Mouse (Mus musculus): ENCODE results near the gene Cldn9.

The Cldn9 gene

DNA sequence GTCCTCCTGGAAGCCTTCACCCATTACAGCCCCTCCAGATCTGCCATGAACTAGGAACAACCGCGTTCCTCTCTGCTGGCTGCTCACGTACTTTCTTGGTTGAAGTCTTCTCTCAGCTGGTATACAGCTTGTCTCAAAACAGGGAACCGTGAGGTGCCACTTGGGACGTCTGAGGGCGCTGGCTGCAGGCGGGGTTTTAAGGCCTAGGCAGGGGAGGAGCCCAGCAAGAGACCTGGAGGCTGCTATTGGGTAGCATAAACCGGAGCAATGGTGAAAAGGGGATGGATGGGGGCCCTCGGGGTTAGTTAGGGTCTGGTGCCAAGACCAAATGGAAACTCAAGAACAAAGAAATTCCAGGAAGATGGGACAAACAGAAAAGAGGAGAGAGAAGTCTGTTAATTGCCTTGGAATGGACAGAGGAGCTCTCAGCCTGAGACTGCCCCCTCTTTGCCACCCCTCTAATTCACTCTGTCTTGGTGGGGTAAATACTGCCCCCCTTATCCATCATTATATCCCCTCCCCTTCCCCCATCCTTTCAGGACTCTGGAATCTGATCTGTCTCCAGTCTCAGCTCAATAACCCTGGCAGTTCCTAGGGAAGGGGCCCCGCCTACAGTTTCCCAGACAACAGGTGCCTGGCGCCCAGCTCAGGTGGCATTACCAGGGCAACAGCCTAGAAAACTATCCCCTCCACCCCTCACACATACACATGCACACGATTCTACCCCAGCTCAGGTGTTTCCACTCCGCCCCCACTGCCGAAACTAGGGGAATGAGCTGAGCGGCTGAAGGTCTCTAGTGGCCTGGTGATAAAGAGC is at the start of gene Cldn9:
TSS of gene Cldn9 (minus strand) at position 171 of the 817 bp plus-strand sequence.
- DNase-seq (ENCODE audit: low read depth, low spot score): no peak

DNA sequence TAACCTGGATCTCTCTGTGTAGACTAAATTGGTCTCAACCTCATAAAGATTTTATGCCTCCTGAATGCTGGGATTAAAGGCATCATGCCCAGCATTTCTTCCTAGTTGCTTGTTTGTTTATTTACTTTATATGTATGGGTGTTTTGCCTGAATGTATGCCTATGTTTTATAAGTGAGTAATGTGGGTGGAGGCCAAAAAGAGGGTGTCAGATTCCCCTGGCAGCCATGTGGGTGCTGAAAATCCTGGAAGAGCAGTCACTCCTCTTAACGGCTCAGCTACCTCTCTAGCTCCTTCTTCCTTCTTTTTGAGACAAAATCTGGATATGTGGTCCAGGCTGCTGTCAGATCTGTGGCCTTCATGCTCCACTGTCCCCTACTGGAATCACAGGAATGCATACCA is 46.6 kb upstream of the Cldn9 start:
- DNase-seq (ENCODE audit: low read depth, low spot score): no peak

DNA sequence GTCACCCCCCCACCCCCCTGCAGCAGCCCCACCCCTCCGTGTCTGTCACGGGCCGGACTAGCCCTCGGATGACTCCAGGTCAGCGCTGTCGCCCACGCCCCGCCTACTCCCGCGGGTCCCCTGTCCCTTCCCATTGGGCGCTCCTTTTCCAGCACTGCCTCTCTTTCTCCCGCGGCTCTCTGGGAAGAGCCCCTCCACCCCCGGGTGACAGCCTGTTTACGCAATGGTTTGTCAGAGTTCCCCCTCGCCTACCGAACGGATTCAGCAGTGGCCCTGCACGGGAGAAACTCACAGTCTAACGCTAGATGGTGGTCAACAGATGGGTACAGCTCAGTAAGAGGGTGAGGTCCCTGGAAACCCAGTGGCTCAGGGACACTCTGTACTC is 42.9 kb upstream of the Cldn9 start:
- DNase-seq (ENCODE audit: low read depth, low spot score): no peak

DNA sequence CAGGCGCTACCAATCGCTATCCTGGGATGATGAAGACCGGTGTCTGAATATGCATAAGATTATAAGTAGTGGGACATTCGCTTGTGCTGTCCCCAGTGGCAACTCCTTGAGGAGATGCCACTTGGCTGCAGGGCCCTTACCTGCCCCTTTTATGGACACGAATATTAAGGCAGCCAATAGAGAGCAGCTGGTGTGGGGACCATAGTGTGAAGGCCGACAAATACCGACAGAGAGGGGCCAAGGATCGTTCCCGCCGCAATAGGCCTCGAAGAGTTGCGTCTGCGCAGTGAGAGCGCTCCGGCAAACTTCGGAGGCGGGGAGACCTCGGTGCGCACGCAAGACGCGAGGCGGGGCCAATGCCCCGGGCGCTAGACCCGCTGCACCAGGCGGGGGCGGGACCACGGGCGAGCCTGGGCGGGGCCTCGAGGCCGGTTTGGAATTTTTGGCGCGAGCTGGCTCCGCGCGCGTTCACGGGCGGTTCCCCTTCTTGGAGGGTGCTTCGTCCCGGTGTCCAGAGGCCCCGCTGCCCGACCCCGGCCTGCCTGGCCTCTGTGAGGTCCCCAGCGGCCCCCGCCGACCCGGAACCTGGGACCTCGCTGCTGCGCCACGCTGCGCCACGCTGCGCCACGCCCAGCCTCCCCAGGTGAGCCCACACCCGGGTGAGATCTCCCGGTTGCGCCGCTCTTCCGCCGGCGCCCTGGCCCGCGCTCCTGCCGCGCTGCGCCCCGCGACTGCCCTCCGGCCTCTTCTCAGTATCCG is 42.4 kb upstream of the Cldn9 start, which contains the start of gene Pkmyt1:
TSS of gene Pkmyt1 (plus strand) at position 338 of the 759 bp plus-strand sequence.
- DNase-seq (ENCODE audit: low read depth, low spot score): peak; percentile 94

DNA sequence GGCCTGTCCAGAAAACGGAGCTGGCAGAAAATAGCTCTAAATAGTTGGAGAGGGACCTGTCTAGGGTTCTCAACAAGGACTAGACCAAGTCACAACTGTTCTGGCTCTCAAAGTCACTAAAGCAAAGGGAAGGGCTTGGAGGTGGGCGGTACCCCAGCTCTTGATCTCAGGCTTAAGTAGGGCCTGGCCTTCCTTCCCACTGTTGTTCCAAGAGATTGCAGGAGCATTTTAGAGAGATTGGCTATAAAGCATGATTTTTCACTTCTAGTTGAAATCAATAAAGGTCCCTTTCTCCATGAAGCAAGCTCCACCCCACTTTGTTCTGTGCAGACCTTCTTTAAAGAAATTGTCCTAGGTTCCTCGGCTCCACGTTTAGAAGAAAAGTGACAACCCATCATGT is 41.7 kb upstream of the Cldn9 start:
- DNase-seq (ENCODE audit: low read depth, low spot score): no peak

DNA sequence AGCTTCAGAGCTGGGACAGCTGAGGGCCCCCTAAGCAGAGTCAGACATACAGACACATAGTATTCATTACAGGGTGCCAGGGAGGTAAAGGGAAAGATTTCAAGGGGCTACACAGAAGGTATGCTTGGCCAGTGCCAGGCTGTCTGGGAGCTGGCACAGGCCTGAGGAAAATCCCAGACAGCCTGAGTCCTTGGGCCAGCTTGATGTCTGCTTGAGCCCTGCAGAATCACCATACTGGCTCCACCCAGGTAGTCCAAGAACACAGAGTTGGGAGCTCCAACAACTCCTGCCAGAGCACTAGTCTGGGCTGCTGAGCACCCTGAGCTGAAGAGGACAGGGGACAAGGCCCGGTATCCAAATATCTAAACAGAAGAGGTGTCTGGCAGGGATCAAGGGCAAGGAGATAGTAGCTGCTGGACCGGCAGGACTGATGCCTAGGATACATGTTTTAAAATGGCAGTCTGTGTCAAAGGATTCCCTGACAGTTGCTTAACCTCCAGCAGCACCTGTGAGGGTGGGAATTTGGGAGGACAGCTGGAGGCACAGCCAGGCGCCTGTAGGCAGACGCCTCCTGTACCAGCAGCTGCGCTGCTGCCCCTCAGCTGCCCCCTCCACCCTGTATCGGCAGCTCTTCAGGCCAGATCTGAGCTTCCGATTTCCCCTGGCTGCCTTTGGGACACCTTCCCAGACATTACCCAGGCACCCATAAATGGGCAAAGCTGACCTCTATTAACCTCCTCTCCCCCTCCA is 38.7 kb upstream of the Cldn9 start, which contains the start of gene 1520401A03Rik:
TSS of gene 1520401A03Rik (minus strand) at position 408 of the 750 bp plus-strand sequence.
- no peak for DNase-seq (ENCODE audit: low read depth, low spot score)

DNA sequence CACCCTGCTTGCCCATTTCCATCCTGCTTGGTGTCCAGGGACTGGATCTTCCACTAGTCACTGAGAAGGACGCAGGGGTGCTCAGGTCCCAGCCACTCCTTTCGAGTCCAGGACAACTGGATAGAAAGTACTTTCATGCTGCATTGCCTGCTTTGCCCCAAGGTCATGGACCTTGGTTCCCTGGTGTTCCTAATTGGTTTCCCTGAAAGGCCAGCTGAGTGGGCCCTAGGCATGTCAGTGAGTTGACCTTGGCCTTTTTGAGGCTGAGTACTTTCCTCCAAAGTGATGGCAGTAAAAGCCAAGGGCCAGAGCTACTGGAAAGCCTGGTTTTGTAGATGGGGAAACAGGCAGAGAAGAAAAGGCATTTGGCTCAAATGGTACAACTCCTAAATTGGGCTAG is 38.1 kb upstream of the Cldn9 start:
- DNase-seq (ENCODE audit: low read depth, low spot score): no peak

DNA sequence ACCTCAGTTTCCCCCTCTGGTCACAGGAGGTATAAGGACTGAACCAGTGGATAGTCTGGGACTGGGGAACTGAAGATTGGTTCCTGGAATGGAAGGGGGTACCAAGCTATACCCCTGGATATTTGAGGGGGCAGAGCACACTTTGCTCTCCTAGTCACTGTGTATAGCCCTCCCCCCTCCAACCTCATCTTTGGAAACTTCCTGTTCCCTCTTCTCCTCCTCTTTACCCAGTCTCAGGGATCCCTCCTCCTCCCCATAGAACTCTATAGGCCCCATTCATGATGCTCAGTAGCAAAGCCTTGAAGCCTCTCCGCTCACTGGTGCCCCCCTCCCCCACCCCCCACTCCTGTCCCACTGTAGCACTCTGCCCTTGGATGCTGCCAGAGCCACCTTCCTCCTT is 35.6 kb upstream of the Cldn9 start:
- no peak for DNase-seq (ENCODE audit: low read depth, low spot score)

DNA sequence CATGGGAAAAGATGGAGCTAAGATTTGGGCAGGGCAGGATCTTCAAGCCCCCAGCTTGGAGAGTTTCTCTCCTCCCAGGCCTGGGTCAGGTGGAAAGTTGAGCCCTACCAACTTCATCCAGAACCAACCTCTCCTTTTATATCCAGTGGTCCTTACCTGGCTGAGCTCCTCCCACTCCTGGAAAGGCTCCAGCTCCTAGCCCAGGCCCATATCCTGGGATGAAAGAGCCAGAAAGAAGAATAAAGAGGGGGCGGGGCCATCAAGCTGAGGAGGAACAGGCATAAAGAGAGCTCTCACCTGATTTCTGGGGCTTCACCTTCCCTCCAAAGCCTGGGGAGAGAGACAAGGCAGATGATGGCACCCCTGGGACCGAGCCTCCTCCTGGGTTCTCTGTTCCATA is 33.2 kb upstream of the Cldn9 start:
- no peak for DNase-seq (ENCODE audit: low read depth, low spot score)

DNA sequence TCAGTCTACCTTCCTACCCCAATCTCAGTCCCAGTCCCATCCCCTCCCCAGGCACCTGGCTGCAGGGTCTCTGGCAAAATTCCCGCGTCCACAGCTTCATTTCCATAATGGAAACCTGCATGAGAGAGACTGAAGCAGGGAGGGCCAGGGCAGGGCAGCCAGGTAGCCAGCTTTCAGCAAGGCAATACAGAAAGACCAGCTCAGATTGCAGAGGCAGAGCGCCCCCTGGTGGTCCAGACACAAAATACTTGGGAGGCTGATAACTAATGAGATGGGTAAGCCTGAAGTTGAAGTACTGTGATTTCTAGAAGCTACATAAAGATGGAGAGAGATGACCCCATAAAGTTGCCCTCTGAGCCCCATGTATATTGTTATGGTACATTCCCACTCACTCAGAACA is 22.4 kb upstream of the Cldn9 start:
- DNase-seq (ENCODE audit: low read depth, low spot score): peak; percentile 67

DNA sequence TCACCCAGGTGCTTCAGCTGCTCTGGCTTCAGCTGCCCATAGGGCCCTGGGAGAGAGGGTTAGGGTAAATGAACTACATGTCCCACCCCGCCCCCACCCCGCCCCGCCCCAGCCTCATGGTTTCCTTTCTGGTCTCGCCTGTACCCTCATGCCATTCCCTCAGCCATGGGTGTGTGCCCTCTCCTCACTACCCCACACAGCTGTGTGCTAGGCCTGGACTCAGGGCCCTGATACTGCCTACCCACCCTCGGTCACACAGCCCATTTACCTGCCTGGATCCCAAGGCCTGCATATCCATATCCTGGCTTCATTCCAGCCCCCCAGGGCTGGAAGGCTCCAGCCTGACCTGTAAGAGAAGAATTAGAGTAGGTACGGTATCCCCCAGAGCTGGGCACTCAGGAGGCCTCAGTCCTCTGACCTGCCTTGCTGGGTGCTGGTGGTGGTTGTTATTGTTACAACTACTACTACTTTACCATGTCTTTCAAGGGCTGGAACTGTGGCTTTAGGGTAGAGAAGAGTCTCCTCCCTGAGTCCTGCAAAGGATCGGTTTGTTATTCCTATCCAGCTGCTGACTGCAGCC is 21.8 kb upstream of the Cldn9 start:
- no peak for DNase-seq (ENCODE audit: low read depth, low spot score)

DNA sequence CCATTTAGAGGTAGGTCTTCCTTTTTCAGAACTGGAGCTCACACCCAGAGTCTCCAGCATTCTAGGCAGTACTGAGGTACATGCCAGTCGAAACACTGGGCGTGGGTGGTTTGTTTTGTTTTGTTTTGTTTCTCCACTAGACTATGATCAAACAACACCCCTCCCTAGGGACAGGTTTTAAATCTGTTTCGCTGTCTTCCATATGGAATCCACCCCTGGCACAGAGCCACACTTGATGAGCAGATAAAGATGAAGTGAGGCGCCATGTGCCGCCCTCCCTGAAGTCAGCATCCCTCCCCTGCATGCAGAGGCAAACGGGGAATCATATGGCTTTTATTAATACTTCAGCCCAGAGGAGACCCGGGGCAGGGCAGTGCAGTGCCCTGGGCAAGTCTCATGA is 20.9 kb upstream of the Cldn9 start:
- no peak for DNase-seq (ENCODE audit: low read depth, low spot score)

DNA sequence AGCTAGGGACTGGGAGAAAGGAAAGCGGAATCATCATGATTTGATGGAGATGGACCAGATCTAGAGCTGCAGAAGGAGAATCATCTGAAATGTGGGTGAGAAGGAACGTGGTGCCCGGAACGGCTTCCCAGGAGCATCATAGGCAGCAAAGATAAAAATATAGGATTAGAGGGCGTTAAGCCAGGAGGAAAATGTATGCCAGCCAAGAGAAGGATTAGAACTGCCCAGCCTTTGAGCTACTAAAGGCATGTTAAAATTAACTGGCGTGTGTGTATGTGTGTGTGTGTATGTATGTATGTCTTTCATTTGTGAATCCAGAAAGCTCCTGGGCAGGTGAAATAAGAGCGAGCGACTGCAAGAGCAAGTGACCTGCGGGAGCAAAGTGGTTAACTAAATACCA is 19.5 kb upstream of the Cldn9 start:
- DNase-seq (ENCODE audit: low read depth, low spot score): no peak

DNA sequence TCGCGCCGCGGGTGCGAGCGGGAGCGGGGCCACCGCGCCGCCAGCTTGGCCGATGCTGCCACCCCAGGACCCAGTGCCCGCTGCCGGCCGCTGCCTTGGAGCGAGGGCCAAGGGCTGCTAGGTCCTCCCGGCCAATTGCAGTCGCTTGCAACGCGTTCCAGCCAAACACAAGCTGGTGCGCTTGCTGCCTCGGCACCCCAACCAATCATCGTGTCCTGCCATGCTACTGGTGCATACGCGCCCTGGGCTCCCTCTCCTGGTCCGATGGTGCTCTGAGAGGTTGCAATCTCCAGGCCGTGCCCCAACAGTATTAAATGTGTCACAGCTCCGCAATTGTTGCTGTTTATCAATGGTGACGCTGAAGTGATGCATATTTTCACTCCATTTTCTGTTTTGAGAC is 16.3 kb upstream of the Cldn9 start:
- DNase-seq (ENCODE audit: low read depth, low spot score): peak; percentile 82

DNA sequence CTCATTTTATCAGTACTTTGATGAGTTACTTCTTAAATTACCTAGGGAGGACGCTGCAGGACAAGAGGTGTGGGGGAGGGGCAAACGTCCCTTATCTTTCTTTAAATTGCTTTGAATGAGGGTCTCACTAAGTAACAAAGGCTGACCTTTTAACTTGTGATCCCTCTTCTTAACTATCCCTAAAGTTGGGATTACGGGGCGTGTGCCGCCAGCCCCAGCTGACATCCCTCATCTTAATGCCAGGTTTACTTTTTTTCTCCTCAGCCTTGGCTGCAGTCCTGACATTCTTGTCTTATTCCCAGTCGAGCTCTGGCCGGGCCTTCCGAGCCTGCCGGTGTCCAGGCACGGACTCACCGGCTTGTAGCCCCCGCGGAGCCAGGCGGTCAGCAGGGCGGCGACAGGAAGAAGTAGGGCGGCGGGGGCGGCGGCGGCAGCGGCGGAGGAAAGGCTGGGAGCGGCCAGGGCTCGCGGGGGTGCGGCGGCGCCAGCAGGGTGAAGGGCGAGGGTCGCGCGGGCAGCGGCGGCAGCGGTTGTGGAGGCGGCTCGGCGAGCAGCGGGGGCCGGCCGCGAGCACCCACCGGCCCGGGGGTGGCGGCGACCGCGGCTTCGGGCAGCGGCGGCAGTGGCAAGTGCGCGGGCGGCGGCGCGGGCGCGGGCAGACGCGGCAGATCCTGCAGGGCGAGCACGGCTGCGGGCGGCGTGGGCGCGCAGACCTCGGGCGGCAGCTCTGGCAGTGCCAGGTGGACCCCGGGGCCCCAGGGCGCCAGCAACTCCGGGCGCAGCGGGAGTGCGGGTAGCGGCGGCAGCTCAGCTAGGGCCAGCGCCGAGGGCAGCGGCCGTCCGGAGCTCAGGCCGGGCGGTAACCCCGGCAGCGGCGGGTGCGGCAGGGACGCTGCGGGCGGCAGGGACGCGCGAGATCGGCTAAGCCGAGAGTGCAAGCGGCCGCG is 15.6 kb upstream of the Cldn9 start:
- DNase-seq (ENCODE audit: low read depth, low spot score): no peak

DNA sequence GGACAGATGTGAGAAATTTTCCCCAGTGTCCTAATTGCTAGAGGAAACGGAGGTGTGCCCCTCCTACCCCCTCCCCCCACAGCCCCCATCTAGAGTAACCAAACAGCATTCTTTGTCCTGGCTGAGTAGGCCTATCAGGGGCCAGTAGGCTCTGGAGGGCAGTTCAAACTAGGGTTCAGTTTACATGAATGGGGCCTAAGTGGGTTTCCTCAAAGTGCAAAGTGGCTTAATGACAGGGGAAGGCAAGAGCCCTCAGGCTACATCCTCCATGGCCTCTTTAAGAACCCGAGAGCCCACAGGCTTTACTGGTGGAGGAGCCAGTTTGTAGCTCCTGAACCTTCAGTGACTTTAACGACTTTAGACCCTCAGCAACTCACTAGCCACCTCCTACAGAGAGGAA is 12.0 kb upstream of the Cldn9 start:
- no peak for DNase-seq (ENCODE audit: low read depth, low spot score)

DNA sequence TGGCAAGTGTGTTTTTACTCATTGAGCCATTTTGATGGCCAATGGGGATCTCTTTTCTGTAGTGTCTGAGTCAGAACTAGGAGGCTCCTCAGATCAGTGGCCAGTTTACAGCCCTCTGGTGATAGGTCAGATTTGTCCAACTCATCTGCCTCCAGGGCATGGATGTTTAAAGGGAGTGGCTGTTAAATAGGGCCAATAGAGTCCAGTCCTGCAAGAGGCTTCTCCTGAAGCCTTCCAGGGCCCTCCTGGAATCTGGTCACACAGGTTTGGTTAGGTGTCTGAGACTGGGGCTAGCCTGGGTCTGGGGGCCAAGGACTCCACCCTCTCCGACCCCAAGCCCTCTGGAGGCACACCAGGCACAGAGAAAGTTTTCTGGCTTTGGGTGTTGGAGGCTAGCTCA is 10.7 kb upstream of the Cldn9 start:
- DNase-seq (ENCODE audit: low read depth, low spot score): no peak

DNA sequence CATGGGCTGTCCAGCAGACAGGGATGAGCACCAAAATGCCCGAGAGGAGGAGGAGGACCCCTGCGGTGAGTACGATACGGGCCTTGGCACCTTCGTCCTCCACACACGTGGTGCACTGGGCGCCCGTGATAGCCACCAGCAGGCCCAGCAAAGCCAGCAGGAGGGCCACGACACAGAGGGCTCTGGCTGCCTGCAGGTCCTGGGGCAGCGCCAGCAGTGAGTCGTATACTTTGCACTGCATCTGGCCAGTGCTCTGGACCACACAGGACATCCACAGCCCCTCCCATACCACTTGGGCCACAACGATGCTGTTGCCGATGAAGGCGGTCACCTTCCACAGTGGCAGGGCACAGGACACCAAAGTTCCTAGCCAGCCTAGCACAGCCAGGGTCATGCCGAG is 600 bp downstream of the Cldn9 start:
- no peak for DNase-seq (ENCODE audit: low read depth, low spot score)

DNA sequence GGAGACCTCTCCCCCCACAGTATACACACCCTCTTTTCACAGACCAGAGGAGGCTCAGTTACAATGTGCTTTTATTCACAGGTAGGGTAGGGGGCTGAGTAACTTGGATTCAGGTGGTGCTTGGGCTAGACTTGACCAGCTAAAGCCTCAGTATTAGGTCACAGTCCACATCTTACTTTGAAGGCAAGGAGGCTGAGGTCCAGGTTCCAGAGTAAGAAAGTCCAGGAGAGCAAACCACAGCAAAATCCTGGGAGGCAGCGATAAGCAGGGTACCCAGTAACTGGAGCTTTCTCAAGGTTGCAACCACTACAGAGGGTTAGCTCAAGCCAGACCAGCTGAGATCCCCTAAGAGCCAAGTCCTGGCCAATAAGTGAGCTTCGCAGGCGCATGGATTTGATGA is 1.3 kb downstream of the Cldn9 start:
- DNase-seq (ENCODE audit: low read depth, low spot score): no peak

DNA sequence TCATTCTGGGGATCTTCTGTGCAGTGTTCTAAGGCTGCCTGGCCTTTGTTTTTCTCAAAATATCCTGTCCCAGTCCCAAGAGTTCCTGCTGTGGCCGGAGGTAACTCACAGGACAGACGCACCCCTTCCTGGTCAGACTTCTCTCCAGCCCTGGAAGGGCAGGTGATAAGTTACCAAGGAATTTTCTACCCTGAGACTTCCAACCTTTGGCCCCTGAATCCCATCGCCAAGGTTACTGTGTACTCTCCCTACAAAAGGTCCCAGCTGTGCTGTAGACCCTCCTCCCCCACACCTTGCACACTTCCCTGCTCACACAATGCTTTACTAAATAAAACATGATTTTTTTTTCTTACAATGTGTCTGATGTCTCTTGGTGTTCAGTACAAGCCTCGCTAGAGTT is 1.7 kb downstream of the Cldn9 start:
- no peak for DNase-seq (ENCODE audit: low read depth, low spot score)

DNA sequence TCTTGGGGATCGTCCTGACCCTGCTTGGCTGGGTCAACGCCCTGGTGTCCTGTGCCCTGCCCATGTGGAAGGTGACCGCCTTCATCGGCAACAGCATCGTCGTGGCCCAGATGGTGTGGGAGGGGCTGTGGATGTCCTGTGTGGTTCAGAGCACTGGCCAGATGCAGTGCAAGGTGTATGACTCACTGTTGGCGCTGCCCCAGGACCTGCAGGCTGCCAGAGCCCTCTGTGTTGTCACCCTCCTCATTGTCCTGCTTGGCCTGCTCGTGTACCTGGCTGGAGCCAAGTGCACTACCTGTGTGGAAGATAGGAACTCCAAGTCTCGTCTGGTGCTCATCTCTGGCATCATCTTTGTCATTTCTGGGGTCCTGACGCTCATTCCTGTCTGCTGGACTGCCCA is 2.7 kb downstream of the Cldn9 start:
- DNase-seq (ENCODE audit: low read depth, low spot score): no peak

Data from CD4-positive helper T cell, adult 2 months (primary cell).